8 mouse cellular contexts compared by ENCODE assay signal in genomic region chr17:46203078-46203477, GRCm38 (mm10). TPM values are rescaled to one million over a fixed set of nuclear protein-coding genes. Genes with fewer than 3 reads are reported as not detected.
DNase-seq lines count a peak whose midpoint lies in the region; ATAC-seq lines count a peak whose summit lies in the region.

No protein-coding gene starts in this region.

- no peaks in the 10 kb centered on the region for H3K9me3 ChIP-seq in neural tube, embryonic 11.5 days (ENCODE audit: control insufficient read depth, low read length)

- under 1% methylated on average over 20 of the region's 20 CpGs for WGBS in neural tube, embryonic 11.5 days

- peak overlapping the region; percentile 58 for H3K9ac ChIP-seq in neural tube, embryonic 11.5 days (ENCODE audit: low read length)

- peaks cover 16% of the 10 kb centered on the region for H3K4me1 ChIP-seq in neural tube, embryonic 11.5 days (ENCODE audit: control insufficient read depth, insufficient read depth, low read length)
- no peaks in the 10 kb centered on the region for H3K4me1 ChIP-seq in brown adipose tissue, adult 24 weeks (ENCODE audit: control insufficient read depth, insufficient read depth, insufficient read length, low read length)

- ATAC-seq in neural tube, embryonic 11.5 days (ENCODE audit: insufficient read depth, low FRiP score, low TSS enrichment) = no peak
- no peak for ATAC-seq in megakaryocyte-erythroid progenitor cell, adult 5-6 weeks (replicated peaks; ENCODE audit: low FRiP score, low TSS enrichment, poor library complexity, severe bottlenecking)

- H3K27me3 ChIP-seq in neural tube, embryonic 11.5 days (ENCODE audit: control insufficient read depth, insufficient read depth, low read length) = no peaks in the 10 kb centered on the region

- H3K4me2 ChIP-seq in neural tube, embryonic 11.5 days (ENCODE audit: low read depth) = peak overlapping the region; percentile 69

- no peak overlapping the region for H3K27ac ChIP-seq in neural tube, embryonic 11.5 days (ENCODE audit: low read depth, low read length)
- peak overlapping the region; percentile 8; the same call in 1 of the 2 replicates for H3K27ac ChIP-seq in brown adipose tissue, adult 24 weeks (replicated peaks; ENCODE audit: low read depth, low read length)

- H3K4me3 ChIP-seq in neural tube, embryonic 11.5 days (ENCODE audit: low read depth, low read length) = peak overlapping the region; percentile 79
- peak overlapping the region; percentile 80 for H3K4me3 ChIP-seq in brown adipose tissue, adult 24 weeks (ENCODE audit: insufficient read depth, low read depth, low read length)

- DNase-seq in neural tube, embryonic 11.5 days (ENCODE audit: low spot score) = no peak
- no peak for DNase-seq in neural tube, embryonic 10.5 days (ENCODE audit: extremely low spot score, low spot score)
- peak; percentile 9 for DNase-seq in gastrocnemius, postnatal 25 days
- DNase-seq in kidney, postnatal 36 days = peak; percentile 19 to 61
- DNase-seq in mesoderm, embryonic 11.5 days (ENCODE audit: low read depth, low spot score) = peak; percentile 29
- DNase-seq in thymus, postnatal 14 days = no peak

- H3K36me3 ChIP-seq in neural tube, embryonic 11.5 days (ENCODE audit: control insufficient read depth, insufficient read depth, low read length) = peaks cover 4% of the 10 kb centered on the region; the same call in 1 of the 2 replicates

RNA-seq across cellular contexts. Expression of gene Xpo5, which starts 0.5 kb away (rescaled TPM):
- 68.4 and 73.4 TPM in 2 replicates for polyA plus RNA-seq in neural tube, embryonic 11.5 days (2014; fragmentation: Nextera tagmentation; extraction: Ambion mirVana)
- polyA plus RNA-seq in brown adipose tissue, adult 24 weeks (2012; ENCODE audit: insufficient read depth, insufficient read length, missing spikeins) = 8.5 and 9.2 TPM in 2 replicates
- 1 to 10 TPM; 9.0 to 9.4 TPM for total RNA-seq in gastrocnemius, postnatal 25 days (2021)
- 58.7 and 74.9 TPM in 2 replicates for total RNA-seq in megakaryocyte-erythroid progenitor cell, adult 5-6 weeks (2014; fragmentation: Nextera tagmentation)
- total RNA-seq in megakaryocyte-erythroid progenitor cell, adult 5-6 weeks (2017) = 74.0 and 81.7 TPM in 2 replicates

RNA-seq across cellular contexts. Expression of gene Polh, which starts 0.6 kb away (rescaled TPM):
- 8.9 and 9.5 TPM in 2 replicates for polyA plus RNA-seq in neural tube, embryonic 11.5 days (2014; fragmentation: Nextera tagmentation; extraction: Ambion mirVana)
- 4.3 and 5.3 TPM in 2 replicates for polyA plus RNA-seq in brown adipose tissue, adult 24 weeks (2012; ENCODE audit: insufficient read depth, insufficient read length, missing spikeins)
- total RNA-seq in gastrocnemius, postnatal 25 days (2021) = 10 to 100 TPM; 10.6 to 10.9 TPM
- 19.9 and 27.9 TPM in 2 replicates for total RNA-seq in megakaryocyte-erythroid progenitor cell, adult 5-6 weeks (2014; fragmentation: Nextera tagmentation)
- total RNA-seq in megakaryocyte-erythroid progenitor cell, adult 5-6 weeks (2017) = 22.5 and 30.3 TPM in 2 replicates

RNA-seq across cellular contexts. Expression of gene Gtpbp2, which starts 42.2 kb away (rescaled TPM):
- polyA plus RNA-seq in neural tube, embryonic 11.5 days (2014; fragmentation: Nextera tagmentation; extraction: Ambion mirVana) = 23.8 and 27.3 TPM in 2 replicates
- polyA plus RNA-seq in brown adipose tissue, adult 24 weeks (2012; ENCODE audit: insufficient read depth, insufficient read length, missing spikeins) = 19.3 and 23.4 TPM in 2 replicates
- 10 to 100 TPM; 46.5 to 50.8 TPM for total RNA-seq in gastrocnemius, postnatal 25 days (2021)
- 47.9 and 52.5 TPM in 2 replicates for total RNA-seq in megakaryocyte-erythroid progenitor cell, adult 5-6 weeks (2014; fragmentation: Nextera tagmentation)
- total RNA-seq in megakaryocyte-erythroid progenitor cell, adult 5-6 weeks (2017) = 23.7 and 24.6 TPM in 2 replicates

RNA-seq across cellular contexts. Expression of gene Polr1c, which starts 44.8 kb away (rescaled TPM):
- 105 TPM in 2 replicates for polyA plus RNA-seq in neural tube, embryonic 11.5 days (2014; fragmentation: Nextera tagmentation; extraction: Ambion mirVana)
- polyA plus RNA-seq in brown adipose tissue, adult 24 weeks (2012; ENCODE audit: insufficient read depth, insufficient read length, missing spikeins) = 19.9 and 29.9 TPM in 2 replicates
- total RNA-seq in gastrocnemius, postnatal 25 days (2021) = 10 to 100 TPM; 16.4 to 16.5 TPM
- total RNA-seq in megakaryocyte-erythroid progenitor cell, adult 5-6 weeks (2014; fragmentation: Nextera tagmentation) = 82.6 and 131 TPM in 2 replicates
- total RNA-seq in megakaryocyte-erythroid progenitor cell, adult 5-6 weeks (2017) = 54.1 and 89.4 TPM in 2 replicates

RNA-seq across cellular contexts. Expression of gene Yipf3, which starts 44.8 kb away (rescaled TPM):
- 79.4 and 89.9 TPM in 2 replicates for polyA plus RNA-seq in neural tube, embryonic 11.5 days (2014; fragmentation: Nextera tagmentation; extraction: Ambion mirVana)
- polyA plus RNA-seq in brown adipose tissue, adult 24 weeks (2012; ENCODE audit: insufficient read depth, insufficient read length, missing spikeins) = 63.4 and 66.1 TPM in 2 replicates
- 10 to 100 TPM; 49.4 to 54.7 TPM for total RNA-seq in gastrocnemius, postnatal 25 days (2021)
- total RNA-seq in megakaryocyte-erythroid progenitor cell, adult 5-6 weeks (2014; fragmentation: Nextera tagmentation) = 65.9 and 69.9 TPM in 2 replicates
- total RNA-seq in megakaryocyte-erythroid progenitor cell, adult 5-6 weeks (2017) = 32.9 and 38.5 TPM in 2 replicates

Comparison
In these comparisons a context has a peak if more than half of its experiments do, and no peak if none do; other contexts are left out.
1. DNase-seq: peak in gastrocnemius, postnatal 25 days (single experiment), kidney, postnatal 36 days (2 of 2) and mesoderm, embryonic 11.5 days (single experiment); none in neural tube, embryonic 11.5 days (single experiment), neural tube, embryonic 10.5 days (single experiment) and thymus, postnatal 14 days (single experiment).
2. RNA of gene Xpo5, which starts 0.5 kb away (total RNA-seq): 58.7 to 81.7 TPM in megakaryocyte-erythroid progenitor cell, adult 5-6 weeks; 9.0 to 9.4 TPM in gastrocnemius, postnatal 25 days; every median in the first group is over 4 times any median in the second.